Mouse (Mus musculus): ENCODE data around the gene Rnaset2a.
"Not testable (repeated sequence)": the region's sequence is repeated elsewhere in the genome, so short reads cannot be mapped to it uniquely, and the experiment has no call there.

Rnaset2a gene

GRCm38 (mm10) chr17:8138116-8138515 is 9.8 kb downstream of the Rnaset2a start:
- DNase-seq (ENCODE audit: low spot score) = not testable (repeated sequence)

- not testable (repeated sequence) for DNase-seq (ENCODE audit: low spot score)
Observed at GRCm38 (mm10) chr17:8130849-8131248, 17.0 kb downstream of the Rnaset2a start.

GRCm38 (mm10) chr17:8129578-8129977 is 18.3 kb downstream of the Rnaset2a start:
- not testable (repeated sequence) for DNase-seq (ENCODE audit: low spot score)

- not testable (repeated sequence) for DNase-seq (ENCODE audit: low spot score)
Observed at GRCm38 (mm10) chr17:8128326-8128993, 19.4 kb downstream of the Rnaset2a start.

GRCm38 (mm10) chr17:8124586-8124985 is 23.3 kb downstream of the Rnaset2a start:
- DNase-seq (ENCODE audit: low spot score) = not testable (repeated sequence)

- not testable (repeated sequence) for DNase-seq (ENCODE audit: low spot score)
Observed at GRCm38 (mm10) chr17:8122974-8123373, 24.9 kb downstream of the Rnaset2a start.

- not testable (repeated sequence) for DNase-seq (ENCODE audit: low spot score)
Observed at GRCm38 (mm10) chr17:8116928-8117327, 31.0 kb downstream of the Rnaset2a start.

GRCm38 (mm10) chr17:8116378-8116777 is 31.5 kb downstream of the Rnaset2a start:
- not testable (repeated sequence) for DNase-seq (ENCODE audit: low spot score)

- DNase-seq (ENCODE audit: low spot score) = not testable (repeated sequence)
Observed at GRCm38 (mm10) chr17:8112199-8112598, 35.7 kb downstream of the Rnaset2a start.

- not testable (repeated sequence) for DNase-seq (ENCODE audit: low spot score)
Observed at GRCm38 (mm10) chr17:8101297-8101609, 46.6 kb downstream of the Rnaset2a start.

GRCm38 (mm10) chr17:8100405-8101296 is 47.2 kb downstream of the Rnaset2a start:
- DNase-seq (ENCODE audit: low spot score) = not testable (repeated sequence)

- DNase-seq (ENCODE audit: low spot score) = not testable (repeated sequence)
Observed at GRCm38 (mm10) chr17:8096199-8096598, 51.7 kb downstream of the Rnaset2a start.

GRCm38 (mm10) chr17:8095653-8096052 is 52.2 kb downstream of the Rnaset2a start:
- DNase-seq (ENCODE audit: low spot score) = not testable (repeated sequence)

- not testable (repeated sequence) for DNase-seq (ENCODE audit: low spot score)
Observed at GRCm38 (mm10) chr17:8092537-8093526, 55.1 kb downstream of the Rnaset2a start.

GRCm38 (mm10) chr17:8091320-8091719 is 56.6 kb downstream of the Rnaset2a start:
- not testable (repeated sequence) for DNase-seq (ENCODE audit: low spot score)

GRCm38 (mm10) chr17:8069847-8070246 is 78.0 kb downstream of the Rnaset2a start:
- not testable (repeated sequence) for DNase-seq (ENCODE audit: low spot score)
